Mouse (Mus musculus): ENCODE results near the gene Pax7. TPM values are rescaled to one million over a fixed set of nuclear protein-coding genes. Genes with fewer than 3 reads are reported as not detected.
A peak's percentile ranks its signal among the peaks of the same experiment; 100 is the strongest.

Pax7 gene
- polyA plus RNA-seq, 1 experiment from 2014 or later, result 0.43 TPM

DNA sequence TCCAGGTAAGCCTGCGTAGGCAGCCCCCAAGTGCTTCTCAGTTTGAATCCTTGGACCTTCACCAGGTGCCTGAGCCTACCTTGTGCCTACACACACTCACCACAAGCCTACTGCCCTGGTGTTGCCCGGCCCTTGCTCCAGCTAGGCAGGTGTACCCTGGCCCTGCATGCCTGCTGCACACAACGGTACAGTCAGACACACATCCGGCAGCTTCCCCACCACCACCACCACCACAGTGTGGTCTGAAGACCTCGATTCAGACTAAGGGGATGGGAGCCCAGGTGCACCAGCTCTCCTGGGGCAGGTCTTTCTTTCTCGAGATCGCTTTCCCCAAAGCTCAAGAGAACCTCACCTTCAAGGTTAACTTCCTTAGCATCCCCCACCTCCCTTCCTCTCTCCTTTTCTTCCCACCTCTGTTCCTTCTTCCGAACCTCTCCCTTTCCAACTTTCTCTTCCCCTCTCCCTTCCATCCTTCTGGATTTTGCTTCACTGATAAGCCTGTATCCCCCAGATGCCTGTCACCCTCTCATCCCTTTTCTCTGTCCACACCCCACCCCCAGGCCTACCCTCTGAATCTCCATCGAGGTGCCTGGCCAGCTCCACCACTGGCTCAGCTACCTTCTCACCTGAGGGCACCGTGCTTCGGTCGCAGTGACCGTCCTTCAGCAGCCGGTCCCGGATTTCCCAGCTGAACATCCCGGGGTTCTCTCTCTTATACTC lies 4.3 kb downstream of the Pax7 start:
- Histone ChIP-seq H3K4me3 (replicated peaks) (no peak overlapping the region), H3K9me3 (no peaks in the 10 kb centered on the region), H3K27me3 (peaks cover 100% of the 10 kb centered on the region), H3K4me2 (no peak overlapping the region), H3K9ac (no peak overlapping the region), H3K27ac (no peak overlapping the region), H3K4me1 (peaks cover 77% of the 10 kb centered on the region), H3K36me3 (replicated peaks) (no peaks in the 10 kb centered on the region)
- 7% methylated on average over 16 of the region's 16 CpGs for WGBS
- ATAC-seq (ENCODE audit: low FRiP score), result no peak

DNA sequence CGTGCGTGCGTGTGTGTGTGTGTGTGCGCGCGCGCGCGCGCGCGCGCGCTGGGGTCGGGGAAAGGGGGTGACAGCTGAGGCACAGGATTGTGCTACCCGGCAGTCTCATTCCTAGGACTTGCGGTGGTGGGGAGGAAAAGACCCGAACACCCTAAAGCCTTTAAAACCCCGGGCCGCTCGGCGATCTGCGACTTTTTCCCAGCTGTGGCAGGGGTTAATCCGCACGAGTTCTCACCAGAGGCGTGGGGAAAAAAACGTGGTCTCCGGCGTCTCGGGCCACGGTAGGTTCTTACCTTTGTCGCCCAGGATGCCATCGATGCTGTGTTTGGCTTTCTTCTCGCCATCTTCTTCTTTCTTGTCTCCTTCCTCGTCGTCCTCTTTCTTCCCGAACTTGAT lies 5.0 kb downstream of the Pax7 start:
- H3K4me3 ChIP-seq (replicated peaks), result 0 out of 2 replicates have a peak overlapping the region, but pooled peaks have one; percentile 1
- H3K27me3 ChIP-seq, result peaks cover 100% of the 10 kb centered on the region
- H3K4me2 ChIP-seq, result peak overlapping the region; percentile 22; the same call in 1 of the 2 replicates
- 1% methylated on average over 37 of the region's 37 CpGs for WGBS
- H3K27ac ChIP-seq, result no peak overlapping the region
- H3K9ac ChIP-seq, result no peak overlapping the region
- H3K36me3 ChIP-seq (replicated peaks), result no peaks in the 10 kb centered on the region
- ATAC-seq (ENCODE audit: low FRiP score), result no peak
- no peaks in the 10 kb centered on the region for H3K9me3 ChIP-seq
- peaks cover 77% of the 10 kb centered on the region for H3K4me1 ChIP-seq

DNA sequence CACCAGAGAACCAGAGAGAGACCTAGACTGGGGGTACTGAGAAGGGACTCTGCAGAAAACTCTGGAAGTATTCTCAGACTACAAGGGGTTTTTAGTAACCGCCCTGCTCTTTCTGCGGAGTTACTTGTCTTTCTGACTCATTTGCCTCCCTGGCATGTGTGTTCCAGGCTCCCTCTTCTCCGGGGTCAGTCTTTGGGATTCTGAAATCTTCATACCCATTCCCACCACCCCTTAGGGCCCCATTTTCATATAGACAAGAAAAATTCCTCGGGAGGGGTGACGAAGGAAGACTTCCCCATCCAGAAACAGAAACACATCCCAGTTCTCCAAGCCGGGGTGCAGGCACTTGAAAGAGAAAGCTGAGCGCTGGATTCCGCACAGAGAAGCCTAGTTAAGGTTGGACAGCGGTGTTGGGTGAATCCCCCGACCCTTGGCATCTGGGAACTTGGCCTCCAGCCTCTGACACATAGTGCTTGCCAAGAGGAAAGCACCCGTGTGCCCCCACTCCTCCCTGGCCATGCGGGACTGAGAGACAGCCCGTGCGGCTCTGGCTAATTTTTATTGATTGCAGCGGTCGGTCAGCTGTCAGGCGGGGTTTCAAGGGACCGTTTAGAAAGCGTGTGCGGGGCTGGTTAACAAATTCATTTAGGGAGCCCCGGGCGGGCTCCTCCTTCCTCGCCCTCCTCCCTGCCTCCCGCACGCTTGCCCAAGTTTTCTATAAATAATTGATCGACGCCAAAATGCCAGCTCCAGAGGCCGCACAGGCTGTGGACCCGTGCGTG lies 5.6 kb downstream of the Pax7 start:
- WGBS, result 3% methylated on average over 30 of the region's 30 CpGs
- Histone ChIP-seq H3K9me3 (no peaks in the 10 kb centered on the region), H3K4me2 (peak overlapping the region; percentile 22; the same call in 1 of the 2 replicates), H3K36me3 (replicated peaks) (no peaks in the 10 kb centered on the region), H3K9ac (no peak overlapping the region), H3K4me1 (peaks cover 76% of the 10 kb centered on the region), H3K27ac (no peak overlapping the region), H3K27me3 (peaks cover 100% of the 10 kb centered on the region), H3K4me3 (replicated peaks) (0 out of 2 replicates have a peak overlapping the region, but pooled peaks have one; percentile 1)
- ATAC-seq (ENCODE audit: low FRiP score), result no peak

DNA sequence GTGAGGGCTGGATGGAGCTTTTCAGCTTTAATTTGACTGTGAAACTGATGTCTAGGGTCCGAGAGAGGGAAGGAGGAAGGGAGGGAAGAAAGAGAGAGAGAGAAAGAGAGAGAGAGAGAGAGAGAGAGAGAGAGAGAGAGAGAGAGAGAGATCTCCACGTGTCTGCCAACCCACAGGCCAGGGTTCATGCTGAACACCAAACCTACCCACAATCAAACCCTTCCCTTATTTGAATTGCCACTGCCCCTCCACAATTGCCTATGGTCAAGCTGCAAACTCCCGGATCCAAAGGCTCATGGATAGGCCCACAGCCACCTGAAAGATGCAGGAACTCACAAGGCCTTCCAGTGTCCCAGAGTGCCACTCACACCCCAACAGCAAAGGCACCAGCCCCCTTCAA lies 7.1 kb downstream of the Pax7 start:
- peaks cover 100% of the 10 kb centered on the region for H3K27me3 ChIP-seq
- WGBS, result 4% methylated on average over 3 of the region's 3 CpGs
- no peak overlapping the region for H3K4me2 ChIP-seq
- peaks cover 78% of the 10 kb centered on the region for H3K4me1 ChIP-seq
- no peak overlapping the region for H3K27ac ChIP-seq
- H3K9ac ChIP-seq, result no peak overlapping the region
- H3K4me3 ChIP-seq (replicated peaks), result no peak overlapping the region
- no peak for ATAC-seq (ENCODE audit: low FRiP score)
- H3K9me3 ChIP-seq, result no peaks in the 10 kb centered on the region
- H3K36me3 ChIP-seq (replicated peaks), result no peaks in the 10 kb centered on the region

DNA sequence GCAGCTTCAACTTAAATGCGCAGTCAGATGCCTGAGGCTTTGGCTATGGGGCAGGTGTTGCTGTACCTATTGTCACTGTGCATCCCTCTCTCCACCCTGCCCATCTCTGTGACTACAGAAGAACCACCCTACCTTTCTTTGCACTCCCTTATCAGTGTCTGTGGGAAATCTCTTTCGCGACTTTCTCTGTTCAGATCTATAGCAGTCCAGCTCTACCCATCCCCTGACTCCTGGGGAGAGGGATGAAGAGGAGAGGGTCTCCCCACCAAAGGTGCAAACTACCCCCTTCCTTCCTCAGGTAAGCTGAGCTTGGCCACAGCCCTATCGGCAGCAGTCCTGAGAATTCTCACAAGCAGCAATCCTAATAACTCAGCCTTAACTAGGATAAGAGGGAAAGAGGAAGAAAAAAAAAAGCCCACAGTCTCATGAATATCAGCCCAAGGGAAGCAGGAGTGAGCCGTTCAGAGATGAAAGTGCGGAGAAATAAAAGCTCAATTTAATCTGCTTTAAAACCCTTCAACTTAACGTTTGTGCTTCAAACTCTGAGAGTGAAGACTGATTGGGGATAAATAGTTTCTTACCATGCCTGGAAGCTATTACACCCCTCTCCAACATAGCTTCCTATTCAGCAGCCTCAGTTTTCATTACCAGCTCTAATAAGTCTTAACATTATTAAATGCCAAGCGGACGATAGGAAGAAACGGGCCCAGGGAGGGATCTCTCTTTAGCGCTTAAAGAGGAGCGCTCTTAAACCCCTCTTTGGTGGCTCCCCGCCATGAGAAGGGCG lies 7.8 kb downstream of the Pax7 start:
- whole genome bisulfite sequencing, result 1% methylated on average over 14 of the region's 14 CpGs
- no peak overlapping the region for H3K27ac ChIP-seq
- H3K4me2 ChIP-seq, result no peak overlapping the region
- H3K27me3 ChIP-seq, result peaks cover 100% of the 10 kb centered on the region
- no peak overlapping the region for H3K4me3 ChIP-seq (replicated peaks)
- H3K9ac ChIP-seq, result no peak overlapping the region
- no peaks in the 10 kb centered on the region for H3K9me3 ChIP-seq
- H3K36me3 ChIP-seq (replicated peaks), result no peaks in the 10 kb centered on the region
- peaks cover 80% of the 10 kb centered on the region for H3K4me1 ChIP-seq
- ATAC-seq (ENCODE audit: low FRiP score), result no peak

DNA sequence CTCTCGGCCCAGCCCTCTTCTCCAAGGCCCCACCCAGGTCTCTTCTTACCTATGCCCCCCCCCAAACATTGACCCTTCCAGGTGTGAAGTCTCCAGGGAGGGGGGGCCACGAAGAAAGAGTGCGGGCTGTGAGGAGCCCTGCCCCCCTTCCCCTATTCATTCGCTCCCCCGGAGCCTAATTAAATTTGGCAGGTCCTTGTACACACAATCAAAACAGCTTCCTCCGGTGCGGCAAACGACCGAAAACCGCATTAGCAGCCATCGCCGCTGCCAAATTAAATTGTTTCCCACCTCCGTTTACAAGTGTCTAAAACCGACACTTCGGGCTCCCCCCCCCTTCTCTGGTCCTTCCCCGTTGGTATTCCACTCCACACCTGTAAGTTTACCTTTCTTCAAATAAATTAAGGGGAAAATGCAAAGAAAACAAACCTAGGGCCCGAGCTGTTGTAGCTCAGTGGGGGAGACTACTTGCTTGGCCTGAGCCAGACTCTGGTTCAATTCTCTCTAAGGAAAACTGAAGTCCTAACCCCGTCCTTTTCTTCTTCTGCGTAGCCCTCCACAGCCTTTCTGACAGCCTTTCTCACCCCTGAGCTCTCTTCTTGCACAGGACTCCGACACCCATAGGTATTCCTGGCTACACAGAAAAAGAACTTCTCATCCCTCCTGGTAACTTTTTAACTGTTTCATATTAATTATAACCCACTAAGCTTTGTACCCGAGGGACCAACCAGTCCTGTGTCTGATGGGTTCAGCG lies 8.6 kb downstream of the Pax7 start:
- Histone ChIP-seq H3K4me3 (replicated peaks) (no peak overlapping the region), H3K27ac (no peak overlapping the region), H3K9ac (no peak overlapping the region), H3K27me3 (peaks cover 100% of the 10 kb centered on the region), H3K4me2 (peak overlapping the region; percentile 47), H3K4me1 (peaks cover 80% of the 10 kb centered on the region), H3K9me3 (no peaks in the 10 kb centered on the region), H3K36me3 (replicated peaks) (no peaks in the 10 kb centered on the region)
- under 1% methylated on average over 22 of the region's 22 CpGs for WGBS
- ATAC-seq (ENCODE audit: low FRiP score), result no peak

DNA sequence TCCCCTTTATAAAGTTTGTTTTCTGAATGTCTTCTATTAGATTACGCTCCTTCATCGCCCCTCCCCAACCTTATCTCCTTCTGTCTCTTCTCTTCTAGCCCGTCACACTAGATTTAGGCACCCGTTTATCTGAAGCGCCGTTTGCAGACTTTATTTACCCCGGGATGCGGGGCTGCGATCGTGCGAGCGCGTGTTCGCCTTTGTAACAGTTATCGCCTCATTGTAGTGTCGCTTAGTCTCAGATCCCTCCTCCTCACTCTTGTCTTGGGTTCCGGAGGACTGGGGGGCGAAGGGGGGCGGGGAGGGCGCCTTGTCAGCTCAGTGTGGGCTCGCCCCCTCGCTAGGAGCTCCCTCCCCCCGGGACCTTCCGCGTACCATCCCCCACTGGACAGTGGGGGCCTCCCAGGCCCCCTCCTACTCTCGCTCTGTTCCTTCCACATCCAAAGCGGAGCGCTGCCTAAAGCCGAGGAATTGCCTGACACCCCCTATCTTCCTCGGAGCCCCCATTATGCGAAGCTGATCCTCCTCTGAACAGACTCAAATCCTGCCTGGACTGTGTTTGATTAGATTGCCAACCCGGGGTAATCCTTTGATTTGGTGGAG lies 9.4 kb downstream of the Pax7 start:
- no peak for ATAC-seq (ENCODE audit: low FRiP score)
- Histone ChIP-seq H3K4me3 (replicated peaks) (peak overlapping the region; percentile 20), H3K4me1 (peaks cover 87% of the 10 kb centered on the region), H3K27me3 (peaks cover 100% of the 10 kb centered on the region), H3K36me3 (replicated peaks) (no peaks in the 10 kb centered on the region), H3K4me2 (peak overlapping the region; percentile 47), H3K27ac (0 out of 2 replicates have a peak overlapping the region, but pooled peaks have one; percentile 13), H3K9me3 (no peaks in the 10 kb centered on the region), H3K9ac (peak overlapping the region; percentile 21; the same call in 1 of the 2 replicates)
- WGBS, result under 1% methylated on average over 32 of the region's 32 CpGs

DNA sequence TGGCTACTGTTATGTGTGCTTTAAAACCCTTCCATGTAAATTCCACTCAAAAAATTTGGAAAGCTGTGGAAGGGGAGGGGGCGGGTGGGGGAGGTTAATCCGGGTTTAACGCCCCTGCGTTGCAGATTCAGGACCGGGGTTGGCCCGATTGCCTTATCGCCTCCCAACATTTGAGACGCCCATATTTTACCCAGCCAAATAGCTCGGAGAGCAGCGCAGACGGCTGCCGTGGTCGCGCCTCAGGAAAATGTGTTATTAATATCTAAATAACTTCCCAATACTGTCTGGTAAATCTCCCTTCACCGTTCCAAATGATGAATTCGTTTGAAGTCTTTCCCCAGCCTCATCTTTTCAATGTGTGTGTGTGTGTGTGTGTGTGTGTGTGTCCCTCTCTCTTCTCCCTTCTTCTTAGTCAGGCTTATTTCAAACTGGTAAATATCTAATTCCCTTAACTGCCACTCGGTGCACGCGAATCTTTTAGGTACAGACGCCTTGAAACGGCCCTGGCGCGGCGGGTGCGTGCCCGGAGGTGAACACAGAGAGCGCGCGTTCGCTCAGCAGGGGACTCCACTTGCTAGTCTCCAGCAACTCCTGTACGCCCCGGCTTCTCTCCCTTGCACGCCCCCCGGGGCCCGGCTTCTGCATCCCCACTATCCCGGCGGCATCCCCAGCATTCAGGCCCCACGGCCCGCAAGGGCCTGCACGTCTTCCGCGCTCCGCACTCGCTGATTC lies 10.0 kb downstream of the Pax7 start:
- Histone ChIP-seq H3K4me1 (peaks cover 87% of the 10 kb centered on the region), H3K9ac (peak overlapping the region; percentile 21; the same call in 1 of the 2 replicates), H3K4me2 (peak overlapping the region; percentile 47), H3K27ac (no peak overlapping the region), H3K36me3 (replicated peaks) (no peaks in the 10 kb centered on the region), H3K27me3 (peaks cover 100% of the 10 kb centered on the region), H3K9me3 (no peaks in the 10 kb centered on the region), H3K4me3 (replicated peaks) (peak overlapping the region; percentile 20)
- WGBS, result under 1% methylated on average over 44 of the region's 44 CpGs
- ATAC-seq (ENCODE audit: low FRiP score), result no peak

DNA sequence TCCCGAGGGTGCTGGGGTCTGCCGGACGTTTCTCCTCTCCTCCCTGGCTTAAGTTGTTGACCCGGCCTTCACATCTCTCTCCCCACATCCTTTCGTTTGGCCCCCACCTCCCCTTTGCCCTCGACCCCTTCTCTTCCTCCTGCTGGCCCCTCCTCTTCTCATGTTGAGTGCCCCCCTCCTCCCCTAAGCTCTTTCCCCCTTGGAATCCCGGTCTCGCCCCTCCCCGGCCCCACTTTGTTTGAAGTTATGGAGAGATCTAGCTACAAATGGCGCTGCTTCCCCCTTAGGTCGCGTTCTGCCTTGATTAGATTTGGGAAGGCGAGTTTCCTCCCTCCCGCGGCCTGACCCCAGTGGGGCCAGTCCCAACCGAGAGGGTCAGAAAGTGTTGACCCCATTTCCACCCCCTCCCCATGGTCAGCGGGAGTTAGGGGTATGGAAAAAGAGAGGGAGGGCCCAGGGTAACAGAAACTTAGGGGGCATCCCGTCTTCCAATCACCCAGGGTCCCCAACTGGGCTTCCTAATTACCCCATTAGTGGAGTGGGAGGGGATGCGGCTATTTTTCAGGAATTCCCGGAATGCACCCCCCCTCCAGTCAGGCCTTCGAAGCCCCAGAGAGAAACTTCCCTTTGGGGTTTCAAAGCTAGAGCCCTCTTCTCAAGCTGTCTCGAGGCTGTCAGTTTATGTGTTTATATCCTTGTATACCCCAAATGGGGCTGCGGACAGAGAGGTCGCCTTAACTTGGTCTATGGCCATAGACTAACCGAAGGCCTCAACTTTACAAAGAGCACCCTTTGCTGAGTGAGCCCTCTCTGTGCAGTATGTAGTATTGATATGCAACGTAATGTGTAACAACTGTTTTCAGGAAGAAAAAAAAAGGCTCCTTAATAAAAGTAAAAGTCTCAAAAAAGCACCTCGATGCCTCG lies 10.9 kb downstream of the Pax7 start:
- 2% methylated on average over 28 of the region's 28 CpGs for WGBS
- no peak for ATAC-seq (ENCODE audit: low FRiP score)
- peak overlapping the region; percentile 51 for H3K4me2 ChIP-seq
- peak overlapping the region; percentile 36; the same call in 1 of the 2 replicates for H3K9ac ChIP-seq
- H3K4me1 ChIP-seq, result peaks cover 87% of the 10 kb centered on the region
- no peaks in the 10 kb centered on the region for H3K9me3 ChIP-seq
- no peaks in the 10 kb centered on the region for H3K36me3 ChIP-seq (replicated peaks)
- peaks cover 100% of the 10 kb centered on the region for H3K27me3 ChIP-seq
- peak overlapping the region; percentile 31; the same call in 1 of the 2 replicates for H3K4me3 ChIP-seq (replicated peaks)
- no peak overlapping the region for H3K27ac ChIP-seq

DNA sequence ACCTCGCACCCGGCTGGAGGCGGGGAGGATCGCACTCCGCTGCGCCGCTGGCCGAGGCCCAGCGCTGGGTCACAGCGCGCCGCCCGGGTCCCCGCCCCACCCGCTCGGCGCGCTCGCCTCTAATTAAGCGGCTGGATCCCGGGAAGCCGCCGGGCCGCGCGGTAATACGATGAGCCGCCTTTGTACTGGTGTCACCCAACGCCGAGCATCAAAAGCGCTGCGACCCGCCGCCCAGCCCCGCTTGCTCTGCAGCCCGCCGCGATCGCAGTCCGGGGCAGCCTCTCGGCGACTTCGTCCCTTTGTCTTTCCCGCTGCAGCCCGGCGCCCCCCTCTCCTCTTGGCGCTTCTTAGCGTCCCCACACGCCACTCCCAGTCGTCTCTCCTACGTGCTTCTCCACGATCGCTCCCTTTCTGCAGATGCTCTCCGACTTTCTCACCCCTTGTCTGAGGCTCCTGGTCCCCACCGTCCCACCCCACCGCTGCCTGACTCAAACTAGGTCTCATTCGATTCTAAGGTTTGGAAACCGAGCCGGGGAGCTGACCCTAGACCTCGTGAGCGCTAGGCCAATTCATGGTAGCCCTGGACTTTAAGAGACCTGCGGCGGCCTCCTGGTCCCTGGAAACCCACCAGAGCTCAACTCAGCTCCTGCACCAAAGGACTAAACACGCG lies 11.7 kb downstream of the Pax7 start:
- Histone ChIP-seq H3K4me1 (peaks cover 88% of the 10 kb centered on the region), H3K27ac (peak overlapping the region; percentile 31; the same call in 1 of the 2 replicates), H3K27me3 (peaks cover 100% of the 10 kb centered on the region), H3K4me3 (replicated peaks) (peak overlapping the region; percentile 31), H3K36me3 (replicated peaks) (no peaks in the 10 kb centered on the region), H3K4me2 (peak overlapping the region; percentile 51), H3K9ac (peak overlapping the region; percentile 36), H3K9me3 (no peaks in the 10 kb centered on the region)
- WGBS, result under 1% methylated on average over 65 of the region's 65 CpGs
- ATAC-seq (ENCODE audit: low FRiP score), result peak; percentile 70

Measured in forebrain, embryonic 12.5 days (tissue).